Mouse (Mus musculus) stomach, embryonic 15.5 days (tissue): Measurements from ENCODE around the gene Fyn. TPM values are rescaled to one million over a fixed set of nuclear protein-coding genes. Genes with fewer than 3 reads are reported as not detected.

ENCODE experiments used
- ATAC-seq: fragments of 200-750 bp; cut with Nextera tagmentation; 2 replicates; pipeline ENCODE4 v1.8.0; 2017; ENCODE audit warnings: low read depth, moderate number of reproducible peaks, moderate TSS enrichment; ENCODE audit not compliant: insufficient read depth, low FRiP score
- H3K27ac ChIP-seq: fragments of 300-500 bp; sonication (generic); 2 replicates; pipeline ENCODE4 v1.5.1; 2015; ENCODE audit warnings: mild to moderate bottlenecking, inconsistent platforms
- H3K27me3 ChIP-seq: fragments of 300-500 bp; sonication (generic); replicated peaks from 2 replicates; pipeline ENCODE4 v1.6.1; 2015; ENCODE audit warnings: inconsistent platforms
- H3K36me3 ChIP-seq: fragments of 300-500 bp; sonication (generic); 2 replicates; pipeline ENCODE4 v1.6.1; 2015; ENCODE audit warnings: inconsistent platforms
- H3K4me1 ChIP-seq: fragments of 300-500 bp; sonication (generic); 2 replicates; pipeline ENCODE4 v1.6.1; 2015; ENCODE audit warnings: inconsistent platforms
- H3K4me2 ChIP-seq: fragments of 300-500 bp; sonication (generic); 2 replicates; pipeline ENCODE4 v1.6.1; 2015; ENCODE audit warnings: mild to moderate bottlenecking, inconsistent platforms
- H3K4me3 ChIP-seq: fragments of 300-500 bp; sonication (generic); replicated peaks from 2 replicates; pipeline ENCODE4 v1.5.1; 2015; ENCODE audit warnings: inconsistent platforms
- H3K9ac ChIP-seq: fragments of 300-500 bp; sonication (generic); 2 replicates; pipeline ENCODE4 v1.6.1; 2015; ENCODE audit warnings: inconsistent platforms
- H3K9me3 ChIP-seq: fragments of 300-500 bp; sonication (generic); 2 replicates; pipeline ENCODE4 v1.6.1; 2016; ENCODE audit warnings: inconsistent platforms
- WGBS: fragments of 180-500 bp; shearing (Covaris S2); methylation state at CpG from one replicate; pipeline ENCODE4 v1.1.7; 2015; 5-methylcytosine and 5-hydroxymethylcytosine counted together
- polyA plus RNA-seq: library from polyadenylated mRNA; unstranded; fragments of >200 nt; fragmentation: Nextera tagmentation; extraction: Ambion mirVana; gene quantifications from 2 replicates; pipeline ENCODE4 v1.2.1, GENCODE M21; 2015

Fyn gene
- polyA plus RNA-seq, 1 experiment from 2014 or later, result 22.1 TPM

DNA sequence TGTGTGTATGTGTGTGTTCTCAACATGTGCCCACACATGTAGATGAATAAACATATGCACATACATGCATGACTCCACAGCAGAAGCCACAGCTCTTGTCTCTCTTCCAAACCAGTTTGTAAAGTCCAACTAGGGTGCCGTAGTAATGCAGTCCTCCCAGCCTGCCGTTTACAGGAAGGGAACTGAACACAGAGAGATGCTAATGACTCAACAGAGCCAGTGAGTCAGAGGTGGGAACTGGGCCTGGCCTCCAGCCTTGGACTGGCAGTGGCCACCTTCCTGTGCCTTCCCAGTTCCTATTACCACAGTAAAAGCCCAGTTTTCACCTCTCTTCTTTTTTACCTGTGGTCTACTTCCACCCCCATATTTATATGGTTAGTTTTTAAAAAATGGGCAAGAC lies 46.9 kb downstream of the Fyn start:
- H3K36me3 ChIP-seq, result no peaks in the 10 kb centered on the region
- H3K4me1 ChIP-seq, result no peaks in the 10 kb centered on the region

DNA sequence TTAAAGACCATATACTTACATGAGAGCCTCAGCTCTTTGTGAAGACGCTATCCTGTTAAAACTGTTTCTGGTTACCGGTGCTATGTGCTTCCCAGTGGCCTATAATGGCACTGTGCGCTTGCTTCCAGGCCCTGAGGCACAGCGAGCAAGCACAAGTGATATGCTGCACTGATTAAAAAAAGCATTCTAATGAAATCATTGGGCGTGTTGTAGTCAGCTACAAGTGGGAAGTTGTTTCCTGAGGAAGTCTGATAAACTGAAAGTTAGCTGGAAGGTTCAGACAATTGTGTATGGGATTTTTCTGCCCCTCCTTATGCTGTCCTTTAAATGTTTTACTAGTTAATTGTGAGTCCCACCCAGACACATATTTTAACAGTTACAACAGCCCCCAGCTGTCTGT lies 49.0 kb downstream of the Fyn start:
- Histone ChIP-seq H3K9me3 (no peaks in the 10 kb centered on the region), H3K36me3 (no peaks in the 10 kb centered on the region), H3K4me2 (no peak overlapping the region), H3K27me3 (no peaks in the 10 kb centered on the region), H3K4me3 (no peak overlapping the region), H3K9ac (no peak overlapping the region), H3K4me1 (peaks cover 6% of the 10 kb centered on the region; the same call in 1 of the 2 replicates), H3K27ac (peak overlapping the region; percentile 58; the same call in 1 of the 2 replicates)
- WGBS, result 49% methylated on average over 5 of the region's 5 CpGs
- ATAC-seq, result no peak; the same call in 1 of the 2 replicates

More for the DNA sequence above, 46.9 kb downstream of the Fyn start:
- Histone ChIP-seq H3K27ac (no peak overlapping the region), H3K4me3 (no peak overlapping the region), H3K27me3 (no peaks in the 10 kb centered on the region), H3K9ac (no peak overlapping the region), H3K4me2 (no peak overlapping the region), H3K9me3 (no peaks in the 10 kb centered on the region)
- no peak for ATAC-seq
- 32% methylated on average over 2 of the region's 2 CpGs for WGBS

DNA sequence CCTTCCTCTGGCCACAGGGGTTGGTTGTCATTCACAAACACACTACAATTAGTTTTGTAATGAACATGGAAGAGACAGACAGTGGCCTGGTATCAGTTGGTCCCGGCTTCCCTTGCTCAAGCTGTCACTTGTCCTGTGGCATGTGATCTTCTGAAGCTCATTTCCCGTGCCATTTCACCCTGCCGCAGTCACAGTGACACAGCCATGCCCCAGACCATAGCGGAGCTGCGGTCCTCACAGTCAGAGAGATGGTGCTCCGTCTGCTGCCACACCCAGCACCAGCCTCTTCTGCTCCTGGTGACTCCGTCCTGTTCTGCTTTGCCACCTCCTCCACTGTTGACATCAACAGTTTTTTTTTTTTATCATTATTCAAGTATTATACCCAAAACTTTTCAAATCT lies 49.7 kb downstream of the Fyn start:
- H3K36me3 ChIP-seq, result no peaks in the 10 kb centered on the region
- ATAC-seq, result no peak
- no peak overlapping the region for H3K4me2 ChIP-seq
- 77% methylated on average over 7 of the region's 7 CpGs for WGBS
- no peaks in the 10 kb centered on the region for H3K9me3 ChIP-seq
- no peak overlapping the region for H3K4me3 ChIP-seq
- no peaks in the 10 kb centered on the region for H3K27me3 ChIP-seq
- peaks cover 6% of the 10 kb centered on the region; the same call in 1 of the 2 replicates for H3K4me1 ChIP-seq
- H3K27ac ChIP-seq, result no peak overlapping the region
- H3K9ac ChIP-seq, result no peak overlapping the region

DNA sequence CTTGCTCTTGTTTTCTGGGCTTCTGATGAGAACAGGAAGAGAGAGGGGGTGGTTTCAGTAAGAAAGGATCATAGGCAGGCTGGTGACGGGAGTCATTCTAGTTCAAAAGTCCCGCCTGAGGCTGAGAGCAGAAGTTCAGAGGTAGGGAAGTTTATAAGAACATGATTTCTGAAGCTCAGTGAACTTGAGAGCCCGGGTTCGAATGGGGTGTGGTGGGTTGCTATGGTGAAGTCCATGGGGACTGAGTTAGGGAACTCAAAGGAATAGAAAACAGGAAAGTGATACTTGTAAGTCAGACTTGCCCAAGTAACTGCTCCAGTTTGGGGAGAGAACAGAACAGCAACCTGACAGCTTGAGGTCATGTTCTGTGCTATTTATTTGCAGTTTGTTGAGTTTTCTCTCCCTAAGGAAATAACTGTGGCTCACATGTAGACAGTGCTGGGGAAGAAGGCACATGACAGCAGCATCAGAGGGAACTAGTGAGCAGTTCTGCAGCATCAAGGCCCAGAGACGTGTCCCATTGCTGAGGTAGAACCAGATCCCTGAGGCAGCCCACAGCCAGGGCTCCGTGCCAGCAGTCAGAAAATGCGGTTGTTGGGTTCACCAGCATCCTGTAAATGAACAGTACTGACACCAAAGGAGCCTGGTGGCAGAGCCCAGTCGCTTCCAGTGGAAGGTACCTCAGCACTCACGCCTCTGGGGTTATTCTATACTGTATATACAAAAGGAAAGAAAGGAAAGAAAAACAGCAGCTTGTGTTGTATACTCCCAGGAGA lies 52.4 kb downstream of the Fyn start:
- no peak for ATAC-seq
- Histone ChIP-seq H3K9ac (no peak overlapping the region), H3K4me2 (no peak overlapping the region), H3K4me3 (no peak overlapping the region), H3K36me3 (no peaks in the 10 kb centered on the region), H3K4me1 (peaks cover 6% of the 10 kb centered on the region; the same call in 1 of the 2 replicates), H3K27me3 (no peaks in the 10 kb centered on the region), H3K9me3 (no peaks in the 10 kb centered on the region), H3K27ac (no peak overlapping the region)
- 61% methylated on average over 9 of the region's 9 CpGs for WGBS

DNA sequence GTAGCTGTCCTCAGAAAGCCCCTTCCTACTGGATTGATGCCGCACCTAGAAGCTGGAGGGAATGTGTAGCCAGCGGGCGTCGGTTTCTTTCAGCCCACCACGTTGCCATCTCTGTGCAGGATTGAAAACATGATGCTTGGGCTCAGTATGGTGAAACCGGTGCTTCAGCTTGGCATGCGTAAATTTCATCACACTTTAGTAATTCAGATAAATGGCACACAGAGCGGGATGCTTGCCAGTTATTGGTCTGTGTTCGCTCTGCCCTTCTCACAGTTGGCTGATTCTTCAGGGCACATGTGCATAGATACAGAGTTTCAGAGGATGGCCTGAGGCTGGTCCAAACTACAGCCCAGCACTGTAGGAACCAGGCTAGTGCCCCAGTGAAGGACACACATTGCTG lies 53.1 kb downstream of the Fyn start:
- Histone ChIP-seq H3K9me3 (no peaks in the 10 kb centered on the region), H3K27me3 (no peaks in the 10 kb centered on the region), H3K9ac (no peak overlapping the region), H3K27ac (no peak overlapping the region), H3K36me3 (no peaks in the 10 kb centered on the region), H3K4me1 (peaks cover 6% of the 10 kb centered on the region; the same call in 1 of the 2 replicates), H3K4me2 (no peak overlapping the region), H3K4me3 (no peak overlapping the region)
- 86% methylated on average over 9 of the region's 9 CpGs for WGBS
- ATAC-seq, result no peak

DNA sequence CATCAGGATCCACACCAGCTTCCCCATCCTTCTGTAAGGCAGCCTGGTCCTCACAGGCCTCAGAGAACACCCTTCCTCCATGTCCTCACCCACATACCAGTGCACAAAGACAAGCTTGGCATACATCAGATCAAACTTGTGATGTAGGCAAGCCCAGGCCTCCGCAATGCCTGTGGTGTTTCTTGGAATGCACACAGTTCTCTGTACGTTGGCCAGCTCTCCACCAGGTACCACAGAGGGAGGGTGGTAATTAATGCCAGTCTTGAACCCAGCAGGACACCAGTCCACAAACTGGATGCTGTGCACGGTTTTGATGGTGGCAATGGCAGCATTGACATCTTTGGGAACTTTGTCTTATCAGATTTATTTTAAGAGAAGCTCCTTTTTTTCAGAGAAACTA lies 56.0 kb downstream of the Fyn start:
- H3K4me2 ChIP-seq, result no peak overlapping the region
- H3K9ac ChIP-seq, result no peak overlapping the region
- no peak overlapping the region for H3K4me3 ChIP-seq
- H3K9me3 ChIP-seq, result no peaks in the 10 kb centered on the region
- H3K27me3 ChIP-seq, result no peaks in the 10 kb centered on the region
- no peak for ATAC-seq
- H3K4me1 ChIP-seq, result peaks cover 6% of the 10 kb centered on the region; the same call in 1 of the 2 replicates
- WGBS, result 83% methylated on average over 3 of the region's 3 CpGs
- H3K36me3 ChIP-seq, result no peaks in the 10 kb centered on the region
- no peak overlapping the region for H3K27ac ChIP-seq

DNA sequence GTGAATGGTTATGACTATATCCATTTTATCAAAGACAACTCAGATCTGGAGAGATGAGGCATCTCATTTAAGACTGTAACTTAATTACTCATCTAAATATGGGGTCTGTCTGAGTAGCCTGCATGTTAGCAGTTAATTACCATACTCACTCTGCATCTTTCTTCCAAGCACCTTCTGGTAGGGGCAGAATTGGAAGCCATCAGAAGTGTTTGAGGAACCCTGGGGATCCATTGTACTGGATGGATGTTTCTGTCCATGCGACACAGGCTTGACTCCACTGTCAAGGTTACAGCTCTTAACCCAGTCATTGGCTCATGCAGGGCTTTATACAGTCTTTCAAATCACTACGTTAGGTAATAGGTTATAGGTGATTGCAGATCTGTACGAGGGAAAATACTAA lies 57.4 kb downstream of the Fyn start:
- 78% methylated on average over 3 of the region's 3 CpGs for WGBS
- Histone ChIP-seq H3K27me3 (no peaks in the 10 kb centered on the region), H3K4me2 (no peak overlapping the region), H3K27ac (no peak overlapping the region), H3K4me1 (peaks cover 3% of the 10 kb centered on the region; the same call in 1 of the 2 replicates), H3K4me3 (no peak overlapping the region), H3K36me3 (no peaks in the 10 kb centered on the region), H3K9me3 (no peaks in the 10 kb centered on the region), H3K9ac (no peak overlapping the region)
- ATAC-seq, result no peak

DNA sequence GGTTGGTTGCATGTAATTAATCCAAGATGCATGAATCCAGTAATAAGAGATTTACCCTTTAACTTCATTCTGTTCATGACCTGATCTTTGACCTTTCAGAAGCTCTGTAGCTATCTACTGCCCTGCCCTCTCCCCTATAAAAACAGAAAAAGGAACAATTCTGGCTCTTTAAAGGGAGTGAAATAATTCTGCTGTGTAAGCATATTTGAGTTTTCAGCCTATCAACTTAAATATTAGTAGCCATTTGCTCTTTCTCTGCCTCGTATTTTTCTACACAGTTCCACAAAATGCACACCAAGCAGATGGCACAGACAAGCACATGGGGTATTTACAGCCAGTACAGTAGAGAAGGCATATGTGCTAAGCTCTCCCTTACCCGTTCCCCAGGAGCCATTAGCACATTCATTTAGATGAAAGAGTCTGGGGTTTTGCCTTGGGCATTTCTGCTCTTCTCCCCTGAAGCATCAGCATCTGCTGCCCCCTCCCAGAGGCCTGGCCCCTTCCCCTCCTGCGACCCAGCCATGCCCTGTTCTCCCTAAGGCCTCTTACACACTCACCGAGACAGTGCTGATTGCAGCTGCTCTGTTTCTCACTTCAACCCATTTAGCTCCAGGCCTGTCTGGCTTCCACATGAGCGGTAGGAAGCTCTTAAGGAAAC lies 58.3 kb downstream of the Fyn start:
- Histone ChIP-seq H3K4me3 (no peak overlapping the region), H3K9ac (no peak overlapping the region), H3K27ac (no peak overlapping the region), H3K27me3 (no peaks in the 10 kb centered on the region), H3K36me3 (no peaks in the 10 kb centered on the region), H3K4me2 (no peak overlapping the region), H3K9me3 (no peaks in the 10 kb centered on the region), H3K4me1 (no peaks in the 10 kb centered on the region)
- WGBS, result 45% methylated on average over 5 of the region's 5 CpGs
- ATAC-seq, result no peak

DNA sequence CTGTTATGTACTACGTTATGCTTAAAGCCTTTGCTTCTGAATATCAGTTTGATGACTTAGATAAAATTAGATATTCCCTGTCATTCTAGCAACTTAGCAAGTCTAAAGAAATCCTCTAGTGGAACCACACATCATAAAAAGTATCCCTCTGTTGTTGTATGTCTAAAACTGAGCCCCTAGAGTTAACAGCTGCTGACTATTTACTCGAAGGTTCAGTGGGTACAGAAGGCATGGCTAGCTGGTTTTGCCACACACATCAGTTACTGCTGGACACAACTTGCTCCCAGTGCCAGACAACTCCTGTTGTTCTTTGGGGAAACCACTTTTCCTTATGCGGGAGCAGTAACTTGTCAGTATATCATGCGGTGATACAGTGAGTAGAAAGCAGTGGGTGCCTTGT lies 61.0 kb downstream of the Fyn start:
- no peak overlapping the region for H3K4me3 ChIP-seq
- no peak for ATAC-seq
- H3K9ac ChIP-seq, result no peak overlapping the region
- H3K4me2 ChIP-seq, result no peak overlapping the region
- H3K9me3 ChIP-seq, result no peaks in the 10 kb centered on the region
- H3K4me1 ChIP-seq, result no peaks in the 10 kb centered on the region
- H3K27ac ChIP-seq, result no peak overlapping the region
- 79% methylated on average over 4 of the region's 4 CpGs for WGBS
- no peaks in the 10 kb centered on the region for H3K36me3 ChIP-seq
- H3K27me3 ChIP-seq, result no peaks in the 10 kb centered on the region

DNA sequence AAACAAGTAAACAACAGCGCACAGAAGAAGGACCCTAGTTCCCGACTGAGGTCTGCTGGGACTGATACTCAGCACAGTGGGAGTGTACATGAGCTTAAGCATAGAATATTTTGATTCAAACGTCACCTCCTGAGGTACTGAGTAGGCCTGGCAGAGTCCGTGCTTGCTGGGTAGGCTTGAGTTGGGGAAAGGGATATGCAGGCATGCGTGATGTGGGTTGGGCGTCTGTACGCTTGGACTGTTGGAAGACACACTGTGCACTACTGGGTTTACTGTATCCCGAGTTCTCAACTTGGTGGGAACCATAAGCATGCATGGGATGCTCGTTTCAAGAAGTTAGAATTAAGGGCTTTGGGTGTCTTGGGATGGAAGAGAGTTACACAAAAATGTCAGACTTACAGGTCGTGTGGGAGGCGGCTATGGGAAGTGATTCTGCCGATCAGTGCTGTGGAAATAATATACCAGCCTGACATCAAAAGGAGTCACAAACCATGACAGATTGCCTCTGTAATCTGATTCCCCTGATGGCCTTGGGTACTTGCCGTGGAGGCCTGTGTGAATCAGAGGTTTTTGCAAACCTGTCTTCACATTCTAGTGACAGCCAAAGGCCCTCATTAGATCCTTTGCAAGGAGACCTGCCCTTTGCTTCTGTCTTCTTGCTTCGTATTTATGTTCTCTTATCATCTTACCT lies 61.6 kb downstream of the Fyn start:
- Histone ChIP-seq H3K27me3 (no peaks in the 10 kb centered on the region), H3K36me3 (no peaks in the 10 kb centered on the region), H3K9me3 (no peaks in the 10 kb centered on the region), H3K4me3 (no peak overlapping the region), H3K27ac (no peak overlapping the region), H3K4me1 (no peaks in the 10 kb centered on the region), H3K9ac (no peak overlapping the region), H3K4me2 (no peak overlapping the region)
- 68% methylated on average over 14 of the region's 14 CpGs for WGBS
- no peak for ATAC-seq

DNA sequence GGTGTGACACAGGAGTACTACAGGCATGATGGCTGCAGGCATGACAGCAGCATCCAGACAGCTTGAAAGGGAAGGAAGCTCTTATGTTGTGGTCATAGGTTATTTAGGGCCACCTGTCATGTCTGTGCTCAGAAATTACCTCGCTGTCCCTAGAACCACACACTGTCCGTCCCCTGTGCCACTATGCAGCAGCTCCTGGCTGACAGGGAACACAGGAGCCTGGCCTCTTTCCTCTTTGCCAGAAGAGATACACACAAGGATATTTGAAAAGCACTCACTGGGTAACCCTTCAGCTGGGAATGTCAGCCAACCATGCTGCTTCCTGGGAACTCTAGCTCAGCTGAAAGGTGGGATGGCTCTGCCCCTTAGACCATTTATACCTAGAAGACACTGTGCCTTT lies 62.6 kb downstream of the Fyn start:
- Histone ChIP-seq H3K9me3 (no peaks in the 10 kb centered on the region), H3K4me2 (no peak overlapping the region), H3K4me3 (no peak overlapping the region), H3K9ac (no peak overlapping the region), H3K27me3 (no peaks in the 10 kb centered on the region), H3K27ac (no peak overlapping the region), H3K4me1 (no peaks in the 10 kb centered on the region), H3K36me3 (no peaks in the 10 kb centered on the region)
- WGBS, result 85% methylated on average over 2 of the region's 2 CpGs
- no peak for ATAC-seq
